Mouse (Mus musculus) heart, adult 2 months (tissue): ENCODE data around the gene Srbd1.

Experiments
- EP300 ChIP-seq: fragments of 200-500 bp; IDR thresholded peaks from 2 replicates; pipeline ENCODE4 v1.6.1; 2011; ENCODE audit warnings: low read depth, low read length, control low read depth; ENCODE audit not compliant: insufficient read depth
- POLR2A ChIP-seq: fragments of 200-500 bp; IDR thresholded peaks from 2 replicates; pipeline ENCODE4 v1.6.1; 2011; ENCODE audit warnings: mild to moderate bottlenecking, low read depth, low read length, control low read depth; ENCODE audit not compliant: insufficient read depth

DNA sequence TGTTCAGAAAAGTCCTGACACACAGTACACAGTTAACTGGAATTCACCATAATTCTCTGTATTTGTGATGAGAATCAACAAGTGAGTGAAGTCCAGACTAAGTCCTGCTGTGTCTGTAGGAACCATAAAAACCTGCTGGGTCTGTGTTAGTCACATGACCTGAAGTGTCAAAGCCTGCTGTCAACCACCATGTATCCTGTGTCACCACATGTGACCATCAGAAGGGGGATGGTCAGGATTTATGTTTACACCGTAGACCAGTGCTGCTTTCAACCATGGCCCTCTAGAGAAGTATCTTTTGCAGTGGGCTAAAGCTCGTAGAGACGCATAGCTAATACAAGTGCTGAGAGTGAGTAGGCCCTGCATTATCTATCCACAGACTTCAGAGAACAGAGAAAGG lies 21.8 kb downstream of the Srbd1 start:
- TF ChIP-seq EP300 (no peak), POLR2A (no peak)
